Mouse (Mus musculus) CH12.LX (cell line): Measurements from ENCODE around the gene Armc12. TPM values are rescaled to one million over a fixed set of nuclear protein-coding genes. Genes with fewer than 3 reads are reported as not detected.
A peak's percentile ranks its signal among the peaks of the same experiment; 100 is the strongest.

ENCODE experiments used
- DNase-seq: peaks from one replicate; pipeline ENCODE4 v3.0.0-alpha.2; 2013; ENCODE audit errors: extremely low read depth
- H3K27ac ChIP-seq: 2 replicates; pipeline ENCODE4 v1.5.1; 2012; ENCODE audit warnings: low read depth, mild to moderate bottlenecking, control low read depth, moderate library complexity; ENCODE audit not compliant: insufficient read depth
- H3K27me3 ChIP-seq: replicated peaks from 2 replicates; pipeline ENCODE3; 2012; ENCODE audit warnings: inconsistent platforms
- H3K36me3 ChIP-seq, 2 experiments: replicated peaks in 1 of 2; 2 replicates each; pipeline versions ENCODE3 to v1.6.1; 2012; ENCODE audit warnings: inconsistent platforms in 1 of 2, low read length in 1 of 2, mild to moderate bottlenecking in 1 of 2, mixed read lengths in 1 of 2, moderate library complexity in 1 of 2; ENCODE audit not compliant: control insufficient read depth in 1 of 2, insufficient read depth in 1 of 2
- H3K4me1 ChIP-seq, 2 experiments: 2 replicates each; pipeline ENCODE4 v1.6.1; 2012; ENCODE audit warnings: inconsistent platforms in 1 of 2, moderate library complexity in 1 of 2; ENCODE audit not compliant: insufficient read depth in 2 of 2, control insufficient read depth in 1 of 2
- H3K4me2 ChIP-seq: 2 replicates; pipeline ENCODE4 v1.6.1; 2012; ENCODE audit warnings: low read depth, mild to moderate bottlenecking, control low read depth; ENCODE audit not compliant: poor library complexity, insufficient read depth, severe bottlenecking
- H3K4me3 ChIP-seq, 3 experiments: fragments of 150-350 bp in 1 of 3; sonication (generic) in 1 of 3; replicated peaks in 1 of 3; 2 replicates each; pipeline versions ENCODE3 to v1.5.1; 2011 to 2012; ENCODE audit warnings: low read depth in 2 of 3, low read length in 2 of 3, mild to moderate bottlenecking in 2 of 3, moderate library complexity in 2 of 3, control low read depth in 1 of 3, improper control_type of control experiment in 1 of 3, inconsistent platforms in 1 of 3, mixed read lengths in 1 of 3; ENCODE audit not compliant: poor library complexity in 1 of 3
- H3K79me2 ChIP-seq: replicated peaks from 2 replicates; pipeline ENCODE4 v1.6.1; 2012; ENCODE audit warnings: mild to moderate bottlenecking, moderate library complexity; ENCODE audit not compliant: control insufficient read depth, poor library complexity, insufficient read depth, severe bottlenecking; ENCODE audit errors: extremely low read depth
- H3K9ac ChIP-seq: 2 replicates; pipeline ENCODE4 v1.6.1; 2012; ENCODE audit warnings: low read depth, mild to moderate bottlenecking, control low read depth, moderate library complexity; ENCODE audit not compliant: insufficient read depth
- H3K9me3 ChIP-seq: replicated peaks from 2 replicates; pipeline ENCODE3; 2012; ENCODE audit warnings: low read length, inconsistent platforms, mixed read lengths
- BHLHE40 ChIP-seq: IDR thresholded peaks from 2 replicates; pipeline ENCODE4 v1.6.1; 2011; ENCODE audit warnings: mild to moderate bottlenecking, low read depth, low read length, improper control_type of control experiment
- CTCF ChIP-seq, 2 experiments: IDR thresholded peaks in 1 of 2; conservative IDR thresholded peaks in 1 of 2; 2 replicates each; pipeline ENCODE4 v1.5.1; 2011 to 2012; ENCODE audit warnings: low read depth in 2 of 2, low read length in 2 of 2, improper control_type of control experiment in 1 of 2, inconsistent platforms in 1 of 2, mild to moderate bottlenecking in 1 of 2, moderate library complexity in 1 of 2
- ELF1 ChIP-seq: IDR thresholded peaks from 2 replicates; pipeline ENCODE4 v1.6.1; 2014; ENCODE audit warnings: low read depth, mild to moderate bottlenecking, inconsistent platforms, low read length, improper control_type of control experiment
- EP300 ChIP-seq: IDR thresholded peaks from 2 replicates; pipeline ENCODE4 v1.6.1; 2011; ENCODE audit warnings: low read length, improper control_type of control experiment
- GABPA ChIP-seq: IDR thresholded peaks from 2 replicates; pipeline ENCODE4 v1.6.1; 2012; ENCODE audit warnings: low read depth, low read length, improper control_type of control experiment, inconsistent platforms; ENCODE audit not compliant: insufficient replicate concordance
- JUN ChIP-seq: IDR thresholded peaks from 2 replicates; pipeline ENCODE4 v1.6.1; 2011; ENCODE audit warnings: low read depth, mild to moderate bottlenecking, low read length, improper control_type of control experiment, moderate library complexity; ENCODE audit not compliant: insufficient read depth
- JUND ChIP-seq: conservative IDR thresholded peaks from 2 replicates; pipeline ENCODE4 v1.6.1; 2011; ENCODE audit warnings: low read depth, low read length, improper control_type of control experiment
- KAT2A ChIP-seq: IDR thresholded peaks from 2 replicates; pipeline ENCODE4 v1.6.1; 2012; ENCODE audit warnings: low read length, improper control_type of control experiment, inconsistent platforms; ENCODE audit not compliant: insufficient replicate concordance
- MAFK ChIP-seq: IDR thresholded peaks from 2 replicates; pipeline ENCODE4 v1.6.1; 2011; ENCODE audit warnings: low read length, improper control_type of control experiment; ENCODE audit not compliant: insufficient replicate concordance
- MXI1 ChIP-seq: IDR thresholded peaks from 2 replicates; pipeline ENCODE4 v1.6.1; 2011; ENCODE audit warnings: mild to moderate bottlenecking, low read depth, low read length, improper control_type of control experiment
- MYC ChIP-seq: IDR thresholded peaks from 2 replicates; pipeline ENCODE4 v1.6.1; 2011; ENCODE audit warnings: low read depth, mild to moderate bottlenecking, improper control_type of control experiment, low read length
- NRF1 ChIP-seq: IDR thresholded peaks from 2 replicates; pipeline ENCODE4 v1.6.1; 2014; ENCODE audit warnings: low read depth, mild to moderate bottlenecking, inconsistent platforms, low read length, improper control_type of control experiment, moderate library complexity
- PAX5 ChIP-seq: IDR thresholded peaks from 2 replicates; pipeline ENCODE4 v1.6.1; 2012; ENCODE audit warnings: low read length, inconsistent platforms, mixed read lengths
- POLR2A ChIP-seq: IDR thresholded peaks from 2 replicates; pipeline ENCODE4 v1.6.1; 2011; ENCODE audit warnings: low read depth, mild to moderate bottlenecking, improper control_type of control experiment, low read length
- RAD21 ChIP-seq: IDR thresholded peaks from 2 replicates; pipeline ENCODE4 v1.6.1; 2011; ENCODE audit warnings: low read depth, mild to moderate bottlenecking, low read length, improper control_type of control experiment, moderate library complexity
- SMC3 ChIP-seq: IDR thresholded peaks from 2 replicates; pipeline ENCODE4 v1.6.1; 2011; ENCODE audit warnings: low read depth, low read length, improper control_type of control experiment
- USF2 ChIP-seq: conservative IDR thresholded peaks from 2 replicates; pipeline ENCODE4 v1.6.1; 2011; ENCODE audit warnings: low read depth, low read length, improper control_type of control experiment
- ZC3H11A ChIP-seq: IDR thresholded peaks from 2 replicates; pipeline ENCODE4 v1.6.1; 2012; ENCODE audit warnings: low read depth, mild to moderate bottlenecking, inconsistent platforms, low read length, improper control_type of control experiment
- ZMIZ1 ChIP-seq: IDR thresholded peaks from 2 replicates; pipeline ENCODE4 v1.6.1; 2012; ENCODE audit warnings: low read depth, mild to moderate bottlenecking, inconsistent platforms, low read length, improper control_type of control experiment
- dilution Hi-C: fragments of 300-500 bp; cut with MboI; formaldehyde crosslinking; loops from 2 replicates; pipeline ENCODE4 v1.14.3; 2020; ENCODE audit warnings: low sequenced_read_pairs; ENCODE audit not compliant: extremely low pct_unique_long_range_greater_than_20kb, extremely low pct_ligation_motif_present
- in situ Hi-C: fragments of 300-500 bp; cut with MboI; formaldehyde crosslinking; loops from 3 replicates; pipeline ENCODE4 v1.14.3; 2019; ENCODE audit warnings: low sequenced_read_pairs, low pct_ligation_motif_present, low pct_unique_long_range_greater_than_20kb, mixed read lengths
- polyA plus RNA-seq: library from polyadenylated mRNA; unstranded; fragments of >175 nt; gene quantifications from 2 replicates; pipeline ENCODE4 v1.2.1, GENCODE M21; 2012; ENCODE audit warnings: low read depth; ENCODE audit not compliant: insufficient read length
- total RNA-seq, 2 experiments: library from RNA; depleted of rRNA; stranded (reverse); fragments of 300-350 nt in 1 of 2; fragments of >200 nt in 1 of 2; gene quantifications; 2 replicates each; pipeline ENCODE4 v1.2.3; 2012 to 2014

The Armc12 gene
- total and polyA plus RNA-seq, 3 experiments = not detected

DNA sequence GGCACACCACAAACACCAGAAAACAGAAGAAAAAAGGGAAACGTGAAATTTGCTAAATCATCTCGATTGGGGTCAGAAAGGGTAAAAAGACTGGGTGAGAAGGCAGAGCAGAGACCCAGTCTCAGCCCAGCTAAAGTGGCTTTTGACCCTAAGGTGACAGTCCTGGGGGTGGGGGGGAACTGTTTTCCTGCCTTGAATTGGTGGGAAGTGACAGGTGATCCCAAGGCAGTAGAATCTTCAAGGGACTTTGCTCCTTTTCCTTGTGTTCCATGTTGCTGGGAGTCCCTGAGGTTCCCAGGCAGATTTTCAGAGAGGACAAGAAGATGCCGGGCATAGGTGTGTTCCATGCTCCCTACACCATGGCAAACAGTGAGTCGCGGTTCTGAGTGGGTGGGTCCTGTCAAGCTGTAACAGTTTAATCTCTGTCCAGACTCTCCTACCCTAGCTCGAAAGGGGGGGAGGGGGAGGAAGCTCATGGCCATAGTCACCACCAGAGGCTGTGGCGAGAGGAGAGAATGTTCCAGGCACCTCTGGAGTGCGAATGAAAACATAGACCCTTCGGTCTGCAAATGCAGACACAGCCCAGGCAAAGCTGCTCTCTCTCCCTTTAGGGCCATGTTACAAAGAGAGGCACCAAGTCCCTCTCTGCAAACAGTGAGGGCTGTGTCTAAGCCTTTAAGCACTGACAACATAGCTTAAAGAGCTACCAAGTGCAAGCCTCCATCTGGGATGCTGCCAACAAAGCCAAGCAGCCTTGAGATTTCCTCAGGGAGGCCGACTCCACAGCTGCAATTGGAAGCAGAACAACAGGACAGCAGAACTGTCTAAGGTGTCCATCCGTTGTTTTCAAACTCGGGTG, 3.2 kb upstream of the Armc12 start:
- dilution Hi-C loops (no loop called here), in situ Hi-C loops (no loop called here)
- Histone ChIP-seq H3K27me3 (no peaks in the 10 kb centered on the region), H3K27ac (no peak overlapping the region), H3K4me3 (no peak overlapping the region), H3K4me2 (no peak overlapping the region), H3K9ac (no peak overlapping the region), H3K79me2 (no peaks in the 10 kb centered on the region), H3K4me1 (peaks cover 11 to 39% of the 10 kb centered on the region in 2 experiments), H3K36me3 (peaks cover 0 to 2% of the 10 kb centered on the region in 2 experiments), H3K9me3 (no peaks in the 10 kb centered on the region)
- DNase-seq = no peak
- TF ChIP-seq MXI1 (no peak), POLR2A (no peak), ZMIZ1 (no peak), JUND (no peak), EP300 (no peak), RAD21 (no peak), MYC (no peak), BHLHE40 (no peak), KAT2A (no peak), MAFK (no peak), JUN (no peak), USF2 (no peak), PAX5 (no peak), CTCF (conservative IDR thresholded peaks at IDR 0.05 in 1 of 2, IDR thresholded peaks at IDR 0.05 in 1 of 2; ENCODE audit: low read depth in 2 of 2, low read length in 2 of 2) (no peak)

DNA sequence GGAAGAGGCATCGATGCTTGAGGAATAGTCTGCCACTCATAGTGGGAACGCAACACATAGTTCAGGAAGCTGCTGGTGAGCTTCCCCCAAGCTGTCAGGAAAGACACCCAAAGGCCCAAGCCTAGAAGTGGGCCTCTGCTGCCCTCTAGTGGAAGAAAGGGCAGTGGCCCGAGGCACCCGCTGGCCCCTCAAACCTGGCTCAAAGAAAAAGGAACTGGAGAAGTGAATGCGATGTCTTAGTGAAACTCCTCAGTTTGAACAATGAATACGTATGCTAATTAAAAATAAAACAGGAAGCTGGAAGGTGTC, 2.6 kb upstream of the Armc12 start:
- no peak overlapping the region for H3K4me3 ChIP-seq
- H3K27me3 ChIP-seq = no peaks in the 10 kb centered on the region
- no peak overlapping the region for H3K27ac ChIP-seq
- no peaks in the 10 kb centered on the region for H3K9me3 ChIP-seq
- peaks cover 0 to 2% of the 10 kb centered on the region in 2 experiments for H3K36me3 ChIP-seq
- H3K4me2 ChIP-seq = peak overlapping the region; percentile 54
- no peaks in the 10 kb centered on the region for H3K79me2 ChIP-seq
- peak; percentile 80 for DNase-seq
- dilution Hi-C loops = no loop called here
- in situ Hi-C loops = no loop called here
- H3K9ac ChIP-seq = no peak overlapping the region
- peak; percentile 31; the same call in 1 of the 2 replicates for TF ChIP-seq ELF1
- TF ChIP-seq SMC3 = peak; percentile 96
- TF ChIP-seq CTCF (conservative IDR thresholded peaks at IDR 0.05 in 1 of 2, IDR thresholded peaks at IDR 0.05 in 1 of 2; ENCODE audit: low read depth in 2 of 2, low read length in 2 of 2) = peak; percentile 77 to 98
- peak; percentile 86 for TF ChIP-seq ZC3H11A
- no peak for TF ChIP-seq NRF1
- no peak for TF ChIP-seq MXI1
- TF ChIP-seq GABPA = no peak
- peaks cover 11 to 39% of the 10 kb centered on the region in 2 experiments for H3K4me1 ChIP-seq
